ENCODE assay signal across 11 mouse cellular contexts in genomic region chr11:54149791-54150465, GRCm38 (mm10). TPM values are rescaled to one million over a fixed set of nuclear protein-coding genes. Genes with fewer than 3 reads are reported as not detected.
DNase-seq lines count a peak whose midpoint lies in the region; ATAC-seq and TF ChIP-seq lines count a peak whose summit lies in the region.
"Had no signal": no experiment of that assay in that cellular context is flagged by ENCODE, and none has a peak within 500 bp of the region (broad histone marks: within the 10 kb centered on the region; RNA-seq: fewer than 3 reads in every experiment).

No protein-coding gene starts in this region.

- H3K27ac ChIP-seq in liver, adult 2 months (replicated peaks; ENCODE audit: insufficient read depth, low read depth, low read length) = no peak overlapping the region
- peak overlapping the region; percentile 70 for H3K27ac ChIP-seq in bone marrow macrophage, adult 2 months (ENCODE audit: insufficient read depth, low read depth, low read length)
- H3K27ac ChIP-seq: midbrain, embryonic 12.5 days had no signal

- no peak for TF ChIP-seq CTCF in liver, adult 2 months (IDR thresholded peaks at IDR 0.05; ENCODE audit: low read depth, low read length)
- no peak for TF ChIP-seq CTCF in bone marrow macrophage, adult 2 months (IDR thresholded peaks at IDR 0.05; ENCODE audit: low read depth, low read length)

- H3ac ChIP-seq in myocyte (ENCODE audit: control insufficient read depth, insufficient read length) = no peak overlapping the region

- no peak overlapping the region for H3K9ac ChIP-seq in liver, adult 2 months (ENCODE audit: low read depth, low read length)
- H3K9ac ChIP-seq: midbrain, embryonic 12.5 days had no signal

- no peak for ATAC-seq in frontal cortex, adult (ENCODE audit: low TSS enrichment)

- H3K79me2 ChIP-seq in liver, adult 2 months (ENCODE audit: control insufficient read depth, insufficient read depth, low read length) = no peaks in the 10 kb centered on the region
- no peaks in the 10 kb centered on the region for H3K79me2 ChIP-seq in myocyte (ENCODE audit: control insufficient read depth, insufficient read depth)

- peak; percentile 25 for DNase-seq in liver, adult 2 months (ENCODE audit: extremely low read depth, low read depth, low spot score)
- no peak for DNase-seq in liver
- DNase-seq in CD4-positive helper T cell, adult 2 months (ENCODE audit: low read depth, low spot score) = peak; percentile 43
- DNase-seq in embryo, embryonic 10.5 days (ENCODE audit: low spot score) = no peak
- DNase-seq: cerebellum, postnatal 36 days; kidney, postnatal 36 days had no signal

- H3K4me1 ChIP-seq in liver, adult 2 months (ENCODE audit: control insufficient read depth, insufficient read depth, low read length) = no peaks in the 10 kb centered on the region
- peaks cover 29% of the 10 kb centered on the region for H3K4me1 ChIP-seq in bone marrow macrophage, adult 2 months (ENCODE audit: control insufficient read depth, insufficient read depth, low read length)

- no peak overlapping the region for H3K4me3 ChIP-seq in liver, adult 2 months (ENCODE audit: insufficient read depth, low read depth, low read length)
- no peak overlapping the region for H3K4me3 ChIP-seq in bone marrow macrophage, adult 2 months (ENCODE audit: insufficient read depth, low read length)
- no peak overlapping the region for H3K4me3 ChIP-seq in myocyte
- H3K4me3 ChIP-seq: midbrain, embryonic 12.5 days had no signal

- H3K27me3 ChIP-seq in liver, adult 2 months (ENCODE audit: control insufficient read depth, insufficient read depth, low read length) = no peaks in the 10 kb centered on the region
- H3K27me3 ChIP-seq in myocyte (ENCODE audit: control insufficient read depth, insufficient read depth, insufficient read length) = no peaks in the 10 kb centered on the region
- H3K27me3 ChIP-seq: midbrain, embryonic 12.5 days had no signal

- 72% methylated on average over 3 of the region's 3 CpGs for WGBS in liver, adult 2 months

- peak overlapping the region; percentile 37 for H3K4me2 ChIP-seq in myocyte (ENCODE audit: low read depth)
- H3K4me2 ChIP-seq: midbrain, embryonic 12.5 days had no signal

- H3K36me3 ChIP-seq in liver, adult 2 months (ENCODE audit: control insufficient read depth, insufficient read depth, low read length) = no peaks in the 10 kb centered on the region
- no peaks in the 10 kb centered on the region for H3K36me3 ChIP-seq in myocyte (ENCODE audit: control insufficient read depth, insufficient read depth)
- H3K36me3 ChIP-seq: G1E; midbrain, embryonic 12.5 days had no signal

- TF ChIP-seq POLR2A in liver, adult 2 months (IDR thresholded peaks at IDR 0.05; ENCODE audit: extremely low read depth, insufficient read depth, low read length) = no peak
- TF ChIP-seq POLR2A in bone marrow macrophage, adult 2 months (IDR thresholded peaks at IDR 0.05; ENCODE audit: borderline replicate concordance, low read depth, low read length) = no peak
- TF ChIP-seq POLR2A in myocyte (IDR thresholded peaks at IDR 0.05; ENCODE audit: insufficient read length, low read depth) = no peak

TF ChIP-seq in myocyte, 11 proteins besides CTCF, POLR2A, EP300 and RAD21:
- peak in 1 of 3 experiments; percentile 1 for TF ChIP-seq MYOD1 (IDR thresholded peaks at IDR 0.05; ENCODE audit: control insufficient read depth in 1 of 3, insufficient read length in 2 of 3, low read depth in 2 of 3)
- TF ChIP-seq E2F4 (IDR thresholded peaks at IDR 0.05; ENCODE audit: insufficient read depth) = no peak
- peak; percentile 91 for TF ChIP-seq CEBPB (IDR thresholded peaks at IDR 0.05; ENCODE audit: insufficient read depth, poor library complexity, severe bottlenecking)
- TF ChIP-seq REST (IDR thresholded peaks at IDR 0.05; ENCODE audit: insufficient read depth, insufficient read length) = no peak

RNA-seq across cellular contexts. Expression of gene P4ha2, which starts 50.0 kb away (rescaled TPM):
- 4.4 and 5.5 TPM in 2 replicates for total RNA-seq in liver, adult 2 months (2014; rRNA removed)
- polyA plus RNA-seq in liver, adult 2 months (2012; rRNA removed) = 2.9 and 3.7 TPM in 2 replicates
- 2.9 and 4.3 TPM in 2 replicates for polyA plus RNA-seq in bone marrow macrophage, adult 2 months (2012; ENCODE audit: insufficient read depth, insufficient read length, missing spikeins)
- 89.0 TPM for polyA plus RNA-seq in myocyte (2012; fragmentation: generic; extraction: Trizol)
- polyA plus RNA-seq: G1E had no signal

Comparison
In these comparisons a context has a peak if more than half of its experiments do, and no peak if none do; other contexts are left out.
1. DNase-seq: peak in liver, adult 2 months (single experiment) and CD4-positive helper T cell, adult 2 months (single experiment); none in liver (single experiment) and embryo, embryonic 10.5 days (single experiment).
2. RNA of gene P4ha2, which starts 50.0 kb away (polyA plus RNA-seq): 89.0 TPM in myocyte (single experiment); 2.9 to 3.7 TPM in liver, adult 2 months and 2.9 to 4.3 TPM in bone marrow macrophage, adult 2 months; every median in the first group is over 10 times any median in the second.